Mouse (Mus musculus): Measurements from ENCODE around the gene Flot1.

Gene Flot1

DNA sequence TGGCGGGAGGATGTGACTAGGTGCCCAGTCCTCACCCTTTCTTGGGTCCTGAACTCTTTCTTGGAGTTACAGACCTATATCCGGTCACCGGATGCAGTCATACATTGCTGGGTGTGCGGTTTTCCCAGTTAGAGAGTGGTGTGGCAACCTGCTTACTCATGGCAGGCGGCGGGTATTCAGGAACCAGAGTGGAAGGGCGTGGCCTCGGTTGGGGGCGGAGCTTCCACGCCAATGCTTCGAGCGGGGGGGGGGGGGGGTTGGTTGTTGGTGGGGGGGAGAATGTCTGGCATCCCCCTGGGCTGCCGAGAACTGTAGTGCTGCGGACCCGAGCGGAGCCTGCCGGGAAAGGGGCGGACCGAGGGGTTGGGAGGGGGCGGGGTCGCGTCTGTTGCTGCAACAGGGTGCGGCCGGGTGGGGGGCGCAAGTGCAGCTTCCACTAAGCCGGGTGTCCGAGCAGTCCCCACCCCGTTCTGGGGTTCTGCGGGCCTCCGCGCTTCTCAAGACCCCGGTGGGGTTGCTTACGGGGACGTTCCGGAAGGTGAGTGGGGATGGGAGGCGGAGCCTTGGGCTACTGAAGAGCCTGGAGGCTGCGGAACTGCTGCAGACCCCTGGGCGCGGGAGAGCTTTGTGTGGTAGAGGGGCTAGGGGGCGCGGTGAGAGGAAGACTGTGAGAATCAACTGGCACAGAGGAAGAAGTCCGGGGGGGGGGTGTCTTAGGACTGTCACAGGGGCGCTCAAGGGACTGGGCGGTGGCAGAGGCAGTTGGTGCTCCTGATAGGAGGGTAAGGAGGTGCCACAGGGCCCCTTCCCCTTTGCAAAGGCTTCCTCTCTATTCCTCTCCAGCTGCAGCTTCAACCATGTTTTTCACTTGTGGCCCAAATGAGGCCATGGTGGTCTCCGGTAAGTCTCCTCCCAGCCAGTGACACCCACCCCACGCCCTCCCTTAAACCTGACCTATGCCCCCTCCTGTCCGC is at the start of gene Flot1:
TSS of gene Flot1 (plus strand) at position 267 of the 974 bp plus-strand sequence.
- DNase-seq (ENCODE audit: low read depth): peak; percentile 86

- no peak for DNase-seq (ENCODE audit: low read depth)
Measured at GRCm38 (mm10) chr17:35776811-35777609, 46.0 kb upstream of the Flot1 start.

GRCm38 (mm10) chr17:35778965-35779364 is 44.1 kb upstream of the Flot1 start:
- no peak for DNase-seq (ENCODE audit: low read depth)

DNA sequence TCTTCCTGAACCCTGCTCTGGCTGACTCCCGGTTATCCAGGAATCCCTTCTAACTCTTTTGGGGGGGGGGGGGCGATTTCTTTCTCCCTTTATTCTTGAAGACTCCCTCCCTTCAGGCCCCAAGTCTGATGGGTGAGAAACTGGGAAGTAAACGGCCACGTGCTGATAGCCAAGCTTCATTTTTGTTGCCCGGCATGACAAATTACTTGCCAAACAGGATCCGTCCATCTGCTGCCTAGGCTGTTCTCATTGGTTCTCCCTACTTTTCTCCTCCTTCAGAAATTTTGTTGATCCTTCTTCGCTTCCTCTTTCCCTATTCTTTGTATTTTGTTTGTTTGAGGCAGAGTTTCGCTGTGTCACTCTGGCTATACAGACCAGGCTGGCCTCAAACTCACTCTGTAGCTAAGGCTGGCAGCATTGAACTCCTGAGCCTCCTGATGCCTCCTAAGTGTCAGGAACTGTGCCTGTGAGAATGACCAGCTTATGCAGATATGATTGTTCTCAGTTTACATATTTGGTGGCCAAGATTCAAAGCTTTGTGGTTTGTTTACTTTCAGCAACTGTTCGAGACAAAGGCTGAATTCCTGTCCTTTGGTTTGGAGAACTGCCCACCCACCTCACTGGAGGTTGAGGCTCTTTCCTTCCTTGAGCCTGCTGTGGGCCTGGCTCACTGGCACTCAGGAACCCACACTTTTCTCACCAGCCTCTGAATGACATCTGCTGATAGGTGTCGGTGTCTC is 43.4 kb upstream of the Flot1 start:
- DNase-seq (ENCODE audit: low read depth): no peak

- no peak for DNase-seq (ENCODE audit: low read depth)
Measured at GRCm38 (mm10) chr17:35780362-35780761, 42.7 kb upstream of the Flot1 start.

GRCm38 (mm10) chr17:35782398-35782797 is 40.6 kb upstream of the Flot1 start:
- DNase-seq (ENCODE audit: low read depth): no peak

DNA sequence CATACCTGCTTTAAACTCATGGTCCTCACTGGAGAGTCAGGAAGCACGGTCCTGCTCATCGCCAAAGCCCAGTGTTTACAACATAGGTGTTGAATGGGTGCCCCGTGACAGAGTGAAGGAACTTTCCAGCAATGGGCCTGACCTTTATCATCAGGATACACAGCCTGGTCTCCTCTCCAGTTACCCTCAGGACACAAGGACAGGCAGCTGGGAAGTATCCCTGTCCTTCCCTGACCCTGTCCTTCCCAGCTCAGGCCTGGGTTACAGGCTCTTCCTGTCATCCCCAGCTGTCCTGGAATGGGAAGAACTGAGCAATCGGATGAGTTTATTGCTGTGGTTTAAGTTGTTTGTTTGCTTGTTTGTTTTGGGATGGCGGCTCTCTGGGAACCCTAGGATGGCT is 40.1 kb upstream of the Flot1 start:
- no peak for DNase-seq (ENCODE audit: low read depth)

GRCm38 (mm10) chr17:35783944-35784343 is 39.1 kb upstream of the Flot1 start:
- DNase-seq (ENCODE audit: low read depth): no peak

- DNase-seq (ENCODE audit: low read depth): no peak
Measured at GRCm38 (mm10) chr17:35785140-35785539, 37.9 kb upstream of the Flot1 start.

DNA sequence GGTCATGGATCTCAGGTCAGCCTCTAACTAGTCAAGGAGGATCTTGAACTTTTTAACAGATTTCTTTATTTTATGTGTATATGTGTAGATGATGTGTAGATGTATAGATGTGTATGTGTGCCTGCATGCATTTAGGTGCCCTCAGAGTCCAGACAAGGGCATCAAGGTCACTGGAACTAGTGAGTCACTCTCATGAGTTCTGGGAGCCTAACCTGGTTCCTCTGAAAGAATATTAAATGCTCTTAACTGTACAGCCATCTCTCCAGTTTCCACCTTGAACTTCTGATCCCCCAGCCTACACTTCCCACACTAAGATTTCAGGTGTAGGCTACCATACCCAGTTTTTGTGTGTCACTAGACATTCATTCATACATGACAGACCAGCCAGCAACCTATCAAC is 35.5 kb upstream of the Flot1 start:
- DNase-seq (ENCODE audit: low read depth): no peak

- DNase-seq (ENCODE audit: low read depth): no peak
Measured at GRCm38 (mm10) chr17:35788025-35788424, 35.0 kb upstream of the Flot1 start.

DNA sequence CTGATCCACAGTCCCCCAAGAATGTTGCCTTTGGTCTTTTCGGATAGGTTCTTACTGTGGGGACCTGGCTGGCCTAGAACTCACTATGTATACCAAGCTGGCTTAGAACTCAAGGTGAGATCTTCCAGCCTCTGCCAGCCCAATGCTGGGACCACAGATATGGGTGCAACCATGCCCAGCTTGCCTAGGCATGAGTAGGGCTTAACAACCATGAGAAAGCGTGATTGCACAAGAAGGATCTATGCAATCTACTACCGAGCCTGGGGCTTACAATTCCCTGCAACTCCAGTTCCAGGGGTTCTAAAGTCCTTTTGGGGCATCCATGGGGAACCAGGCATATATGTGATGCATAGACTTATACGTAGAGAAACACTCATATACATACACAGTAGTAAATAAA is 32.1 kb upstream of the Flot1 start:
- DNase-seq (ENCODE audit: low read depth): no peak

- no peak for DNase-seq (ENCODE audit: low read depth)
Measured at GRCm38 (mm10) chr17:35792837-35793236, 30.2 kb upstream of the Flot1 start.

DNA sequence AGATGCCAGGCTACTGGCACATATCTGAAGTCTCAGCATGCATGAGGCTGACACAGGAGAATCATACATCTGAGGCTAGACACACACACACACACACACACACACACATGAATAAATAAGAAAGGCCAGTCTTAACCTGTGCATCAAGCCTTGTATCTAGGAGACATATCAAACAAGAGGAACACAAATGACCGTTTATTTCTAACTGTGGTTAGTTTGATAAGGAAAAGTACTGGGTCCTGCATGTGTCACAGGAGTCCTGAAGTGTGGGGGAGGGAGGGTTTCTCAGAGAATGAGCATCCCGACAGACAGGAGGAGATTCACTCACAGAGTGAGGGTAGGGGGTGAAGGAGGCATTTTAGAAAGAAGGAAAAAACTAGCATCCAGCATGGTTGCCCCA is 27.9 kb upstream of the Flot1 start:
- DNase-seq (ENCODE audit: low read depth): no peak

DNA sequence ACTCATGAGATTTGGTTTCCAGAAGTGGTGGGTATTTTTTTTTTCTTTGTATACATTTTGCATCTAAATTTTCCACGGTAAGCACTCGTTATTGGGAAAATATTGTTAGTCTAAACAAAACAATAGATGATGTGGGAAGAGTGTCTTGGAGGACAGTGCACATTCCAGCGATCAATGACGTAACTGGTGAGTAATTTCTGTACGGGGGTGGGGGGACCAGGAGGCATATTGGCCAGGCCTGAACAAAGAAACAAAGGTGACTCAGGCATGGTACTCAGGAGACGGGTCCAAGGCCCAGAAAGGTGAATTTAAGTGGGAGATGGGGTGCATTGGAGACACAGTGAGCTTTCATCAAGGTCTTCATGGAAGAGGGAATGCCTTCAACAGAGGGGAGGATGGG is 27.4 kb upstream of the Flot1 start:
- no peak for DNase-seq (ENCODE audit: low read depth)

GRCm38 (mm10) chr17:35796835-35797234 is 26.2 kb upstream of the Flot1 start:
- no peak for DNase-seq (ENCODE audit: low read depth)

DNA sequence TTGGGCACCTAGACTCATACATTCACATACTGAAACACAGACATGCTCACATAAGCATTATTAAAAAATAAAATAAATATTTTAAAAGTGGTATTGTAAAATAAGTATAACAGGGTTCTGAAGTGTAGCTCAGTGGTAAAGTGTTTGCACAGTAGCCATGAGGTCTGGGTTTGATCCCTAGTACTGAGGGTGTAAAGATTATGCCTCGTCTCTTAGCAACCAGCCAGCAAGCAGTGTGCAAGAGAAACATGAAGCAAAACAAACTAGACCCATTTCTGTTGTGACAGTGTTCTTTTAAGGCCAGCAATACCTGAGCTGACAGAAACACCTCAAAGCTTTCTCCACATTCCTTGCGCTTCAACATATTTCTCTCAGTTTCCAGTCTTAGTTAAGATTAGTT is 22.1 kb upstream of the Flot1 start:
- DNase-seq (ENCODE audit: low read depth): no peak

GRCm38 (mm10) chr17:35803020-35803419 is 20.0 kb upstream of the Flot1 start:
- no peak for DNase-seq (ENCODE audit: low read depth)

DNA sequence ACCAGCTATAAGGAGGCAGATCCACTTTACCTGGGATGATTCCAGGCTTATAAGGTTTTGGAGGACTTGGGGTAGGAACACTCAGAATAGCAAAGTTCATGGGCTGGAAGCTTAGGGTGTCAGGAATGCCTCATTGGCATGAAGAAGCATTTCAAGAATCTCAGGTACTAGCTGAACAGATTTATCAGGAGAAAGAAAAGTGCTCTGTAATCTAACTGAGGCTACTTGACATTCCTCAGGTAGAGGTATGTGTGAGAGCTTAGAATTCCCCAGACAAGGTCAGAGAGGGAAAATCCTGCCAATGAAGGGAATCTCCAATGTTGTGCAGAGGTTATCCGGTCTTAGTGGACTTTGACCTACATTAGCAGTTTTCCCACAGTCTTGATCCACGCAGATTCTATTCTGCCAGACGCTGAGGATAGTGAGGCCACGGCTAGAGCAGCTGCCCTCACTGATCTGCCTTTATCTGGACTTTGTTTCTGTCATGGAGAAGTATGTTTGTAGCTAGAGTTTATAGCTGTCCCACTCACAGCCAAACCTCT is 19.1 kb upstream of the Flot1 start:
- no peak for DNase-seq (ENCODE audit: low read depth)

DNA sequence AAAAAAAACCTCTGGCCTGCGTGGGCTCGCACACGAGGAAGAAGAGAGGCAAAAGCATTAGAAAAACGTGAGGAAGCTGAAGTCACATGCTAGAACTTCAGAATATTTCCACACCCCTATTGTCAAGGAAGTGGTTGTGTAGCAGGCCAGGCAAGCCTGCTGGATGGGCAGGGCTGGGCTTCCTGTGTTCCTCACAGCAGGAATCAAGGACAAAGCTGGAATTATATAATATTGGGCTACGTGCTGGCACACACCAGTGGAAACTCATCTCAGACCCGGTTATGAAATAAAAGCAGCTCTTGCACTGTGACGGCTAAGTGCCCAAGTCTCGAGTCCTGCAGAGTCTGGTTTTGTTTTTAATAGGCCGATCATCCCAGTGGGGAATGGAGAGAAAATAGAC is 15.0 kb upstream of the Flot1 start:
- DNase-seq (ENCODE audit: low read depth): no peak

DNA sequence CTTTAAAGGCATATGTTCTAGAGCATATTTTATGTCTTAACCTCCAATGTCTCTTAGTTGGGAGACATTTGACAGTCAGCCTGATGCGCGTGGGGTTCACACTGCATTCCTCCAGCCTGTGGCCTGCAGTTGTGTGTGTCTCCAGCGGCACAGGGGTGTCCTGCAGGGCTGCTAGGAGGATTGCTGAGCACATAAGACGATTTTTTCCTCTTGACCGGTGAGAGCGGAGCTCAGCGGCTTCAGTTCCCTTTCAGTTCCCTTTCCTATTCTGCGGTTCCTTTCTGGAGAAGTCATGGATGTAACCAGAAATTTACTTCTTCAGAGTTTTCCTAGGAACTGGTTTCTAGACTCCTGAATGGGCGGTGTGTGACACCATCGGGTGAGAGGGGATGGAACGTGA is 13.6 kb upstream of the Flot1 start:
- DNase-seq (ENCODE audit: low read depth): no peak

Data from c-Kit-positive CD71-negative TER-119-negative erythroid progenitor cells, embryonic 14.5 days (primary cell).